Mouse (Mus musculus): Measurements from ENCODE around the gene Olfr1269.

Olfr1269 gene

DNA sequence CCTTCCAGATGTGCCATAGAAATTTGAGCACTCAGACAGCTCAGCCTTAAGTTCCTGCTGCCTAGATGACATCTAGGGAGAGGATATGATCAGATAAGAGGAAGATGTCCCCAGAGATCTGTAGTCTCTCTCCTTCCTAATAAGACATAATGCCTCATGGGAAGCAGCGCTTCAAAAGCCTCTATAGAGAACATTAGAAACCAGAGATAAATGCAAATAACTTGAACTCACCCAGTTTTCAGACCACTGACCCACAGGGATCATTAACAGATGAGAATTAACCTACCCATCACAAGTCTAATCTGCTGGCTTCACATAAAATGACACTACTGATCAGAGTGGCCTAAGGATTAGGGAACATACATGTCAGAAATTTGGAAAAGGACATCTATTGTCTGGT is at the start of gene Olfr1269:
Gene Olfr1269 (minus strand): TSS at position 101 of the 400 bp plus-strand sequence.
- DNase-seq, result no peak

DNA sequence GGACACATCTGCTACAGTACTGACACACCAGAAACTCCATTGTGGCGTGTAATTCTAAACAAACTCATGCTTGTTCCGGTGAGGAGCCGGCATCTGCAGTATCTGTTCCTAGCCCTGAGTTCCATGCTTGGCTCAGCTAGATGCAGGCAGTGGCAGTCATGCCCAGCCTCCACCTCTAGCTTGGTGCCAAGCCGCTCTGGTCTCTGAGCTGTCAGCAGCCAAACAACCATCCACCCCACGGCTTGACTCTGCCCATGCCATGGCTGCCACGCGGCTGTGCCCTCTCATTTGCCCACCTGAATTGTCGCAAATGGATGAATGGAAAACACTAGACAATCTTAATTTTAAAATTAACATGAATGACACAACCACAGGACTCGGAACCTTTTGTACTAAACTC is 32.7 kb upstream of the Olfr1269 start:
- no peak for DNase-seq

DNA sequence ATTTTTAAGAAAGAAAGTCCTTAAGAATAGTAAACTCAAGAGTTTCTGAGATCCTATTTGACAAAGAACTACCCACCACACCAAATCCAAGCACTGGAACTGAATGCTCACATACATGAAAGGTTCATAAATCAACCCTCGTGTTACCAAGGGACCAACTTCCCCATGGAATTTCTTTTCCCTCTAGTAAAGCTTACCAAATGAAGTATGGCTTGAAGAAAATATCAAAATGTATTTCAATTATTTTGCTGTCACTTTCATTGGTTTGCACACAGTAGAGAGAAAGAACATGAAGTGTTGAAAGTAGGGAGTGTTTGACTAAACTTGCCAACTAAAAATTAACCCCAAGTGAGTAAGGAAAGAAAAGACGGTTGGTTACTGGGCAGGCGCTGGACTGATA is 31.8 kb upstream of the Olfr1269 start, which contains the start of gene Olfr1270:
Gene Olfr1270 (minus strand): TSS at position 101 of the 400 bp plus-strand sequence.
- no peak for DNase-seq

DNA sequence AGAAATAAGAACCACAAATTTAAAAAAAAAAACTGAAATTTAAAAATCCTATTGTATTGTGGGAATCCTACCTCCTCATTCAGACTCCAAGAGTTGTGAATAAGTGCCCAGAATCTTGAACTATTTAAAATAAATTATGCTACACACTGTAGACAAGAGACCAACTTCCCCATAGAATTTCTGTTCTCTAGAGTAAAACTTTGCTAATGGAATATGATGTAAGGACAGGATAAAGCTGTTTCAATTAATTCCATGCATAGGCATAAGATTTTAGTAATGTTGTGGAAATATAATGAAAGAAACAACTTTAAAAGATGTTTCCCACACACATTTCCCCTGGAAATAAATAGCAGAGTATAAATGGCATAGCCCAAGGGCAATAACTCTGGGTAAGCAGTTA is 21.0 kb upstream of the Olfr1269 start, which contains the start of gene Olfr32:
Gene Olfr32 (minus strand): TSS at position 101 of the 400 bp plus-strand sequence.
- DNase-seq, result no peak

DNA sequence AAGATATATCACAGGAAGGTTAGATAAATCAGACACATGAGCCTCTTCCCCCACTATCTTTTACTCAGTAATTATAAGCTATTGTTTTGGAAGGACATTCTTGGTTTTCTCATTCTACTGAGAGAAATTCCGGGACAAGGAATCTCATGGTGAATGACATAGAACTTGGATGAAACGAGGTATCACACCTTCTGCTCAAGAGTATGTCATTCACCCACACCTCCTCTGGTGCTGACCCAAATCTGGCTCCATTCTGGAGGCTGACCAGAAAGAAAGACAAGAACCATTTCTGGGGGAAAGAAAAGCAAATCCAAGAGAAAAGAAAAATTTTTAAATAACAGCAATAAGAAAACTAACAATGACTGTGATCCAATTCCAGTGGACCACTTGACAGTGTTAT is 51.1 kb downstream of the Olfr1269 start:
- DNase-seq, result no peak
